Mouse (Mus musculus) layer of hippocampus, adult 9-10 months (tissue): ENCODE results near the gene Tbc1d23.
"Not testable (repeated sequence)": the region's sequence is repeated elsewhere in the genome, so short reads cannot be mapped to it uniquely, and the experiment has no call there.

ENCODE experiments used
- DNase-seq: peaks from one replicate; pipeline ENCODE4 v3.0.0; 2022; ENCODE audit warnings: low spot score

The Tbc1d23 gene

DNA sequence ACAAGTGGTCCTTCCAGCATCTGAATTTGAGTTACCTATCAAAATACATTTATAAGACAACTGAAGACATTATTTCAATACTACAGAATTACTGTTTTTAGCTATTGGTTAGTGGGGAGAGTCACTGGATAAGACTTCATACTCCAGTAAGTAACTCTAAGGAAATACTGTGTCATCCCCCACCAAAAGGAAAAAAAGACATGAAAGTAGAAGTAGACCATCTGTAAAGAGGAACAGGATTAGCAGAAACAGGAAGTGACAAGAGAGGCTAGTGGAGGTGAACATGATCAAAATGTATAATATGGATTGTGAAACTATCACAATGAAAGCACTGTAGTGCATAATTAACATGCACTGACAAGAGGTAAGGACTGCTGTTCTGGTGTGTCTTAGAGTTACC lies 15.3 kb downstream of the Tbc1d23 start:
- no peak for DNase-seq

- no peak for DNase-seq
Measured at GRCm38 (mm10) chr16:57211037-57211436, 20.3 kb downstream of the Tbc1d23 start.

DNA sequence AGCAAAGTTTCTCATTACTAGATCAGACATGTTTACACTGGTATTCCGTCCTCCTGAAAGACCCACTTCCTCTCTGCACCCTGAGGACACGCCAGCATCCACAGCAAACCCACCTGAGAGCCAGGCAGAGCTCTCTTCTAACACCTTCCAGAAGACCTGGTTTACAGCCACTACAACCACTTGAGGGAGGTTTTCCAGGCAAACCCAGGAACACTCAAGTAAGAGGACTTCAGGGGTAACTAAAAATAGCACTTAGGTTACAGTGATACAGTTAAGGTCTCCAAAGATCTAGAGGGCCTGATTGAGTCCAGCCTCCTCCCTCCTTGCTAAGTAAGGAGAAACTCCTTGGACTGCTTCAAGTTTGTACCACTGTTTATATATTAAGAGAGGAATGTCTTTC lies 23.0 kb downstream of the Tbc1d23 start:
- DNase-seq = no peak

DNA sequence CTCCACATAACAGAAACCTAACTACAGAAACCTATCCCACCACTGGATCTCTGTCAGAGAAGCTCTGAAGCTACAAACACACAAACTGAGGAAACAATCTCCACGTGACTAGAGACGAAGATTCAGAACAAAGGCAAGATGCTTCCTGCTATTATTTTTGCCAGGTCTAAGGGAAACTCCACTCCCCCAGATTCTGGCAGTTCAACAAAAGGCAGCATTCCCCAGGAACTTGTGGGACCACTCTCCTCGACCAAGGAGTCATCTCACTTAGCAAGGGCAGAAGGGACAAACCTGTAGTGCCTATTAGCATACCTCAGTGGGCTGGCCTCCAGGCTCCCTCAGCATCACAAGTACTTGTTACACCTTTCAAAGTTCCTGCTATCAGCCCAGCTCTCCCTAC lies 34.0 kb downstream of the Tbc1d23 start:
- DNase-seq = no peak

DNA sequence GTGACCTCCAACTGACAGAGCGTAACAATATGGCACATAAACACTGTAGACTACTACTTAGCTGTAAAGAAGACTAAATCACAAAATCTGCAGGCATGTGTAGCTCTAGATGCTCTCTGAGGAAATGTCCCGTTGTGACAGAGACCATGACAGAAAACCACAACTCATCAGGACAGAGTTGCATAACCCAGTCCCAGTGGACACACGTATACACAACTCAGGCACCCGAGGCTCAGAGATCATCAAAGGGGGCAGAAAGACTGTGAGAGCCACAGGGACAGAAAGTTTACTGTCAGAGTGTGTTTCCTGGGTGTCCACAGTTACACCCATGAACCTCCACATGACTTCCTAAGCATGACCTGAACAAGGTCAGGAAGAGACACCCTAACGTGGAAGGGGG lies 34.7 kb downstream of the Tbc1d23 start:
- no peak for DNase-seq

- DNase-seq = no peak
Measured at GRCm38 (mm10) chr16:57191214-57191613, 40.1 kb downstream of the Tbc1d23 start.

DNA sequence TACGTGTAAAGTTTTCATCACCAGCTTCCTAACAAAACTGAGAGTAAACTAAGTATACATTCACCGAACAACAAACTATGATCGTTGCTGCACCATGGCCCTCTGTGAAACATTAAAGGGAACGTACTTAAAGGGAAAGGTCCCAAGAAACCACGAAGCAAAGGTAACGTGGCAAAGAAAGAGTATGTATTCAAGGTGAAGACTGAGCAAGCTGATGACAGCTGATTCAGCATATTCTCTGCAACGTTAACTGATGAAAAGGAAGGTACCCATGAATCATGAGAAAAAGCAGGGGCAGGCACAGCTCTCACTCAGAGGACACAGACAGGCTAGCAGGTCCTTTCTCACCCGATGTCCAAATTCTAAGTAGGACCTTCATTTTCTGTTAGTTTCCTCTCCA lies 40.9 kb downstream of the Tbc1d23 start:
- DNase-seq = no peak

- no peak for DNase-seq
Measured at GRCm38 (mm10) chr16:57189493-57189892, 41.8 kb downstream of the Tbc1d23 start.

- DNase-seq = no peak
Measured at GRCm38 (mm10) chr16:57186618-57187017, 44.7 kb downstream of the Tbc1d23 start.

- DNase-seq = no peak
Measured at GRCm38 (mm10) chr16:57182037-57182436, 49.3 kb downstream of the Tbc1d23 start.

DNA sequence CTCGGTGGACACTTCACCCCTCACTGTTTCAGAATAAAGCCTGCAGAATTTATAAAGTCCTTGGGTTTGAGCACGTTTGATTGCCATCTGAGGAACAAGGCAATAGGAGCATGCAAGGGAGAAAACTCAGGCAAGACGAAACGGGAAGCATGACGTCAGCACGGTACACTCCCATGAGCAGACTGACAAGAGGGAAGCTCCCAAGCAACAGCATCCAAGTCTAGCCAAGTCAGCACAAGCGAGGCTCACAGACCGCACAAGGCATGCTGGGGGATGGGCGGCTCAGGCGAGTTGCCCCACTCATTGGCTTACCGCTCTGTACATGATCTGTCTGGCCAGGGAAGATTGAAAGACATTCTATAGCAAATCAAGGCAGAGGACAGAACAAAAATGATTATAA lies 50.1 kb downstream of the Tbc1d23 start:
- DNase-seq = no peak

DNA sequence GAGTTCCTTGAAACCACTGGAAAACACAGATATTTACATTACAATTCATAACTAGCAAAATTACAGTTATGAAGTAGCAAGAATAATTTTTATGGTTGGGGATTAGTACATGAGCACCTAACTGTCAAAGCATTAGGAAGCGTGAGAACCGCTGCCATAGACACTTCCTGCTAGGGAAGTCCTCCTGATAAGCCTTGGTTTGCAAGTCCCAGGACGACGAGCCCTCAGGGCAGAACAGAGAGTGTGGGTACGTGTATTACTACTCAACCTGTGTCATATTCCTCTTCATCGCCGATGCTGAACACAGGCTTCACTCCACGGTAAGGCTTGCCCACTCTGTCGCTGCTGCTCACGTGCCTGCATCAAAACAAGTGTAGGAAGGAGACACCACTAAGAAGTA lies 53.6 kb downstream of the Tbc1d23 start:
- DNase-seq = no peak

DNA sequence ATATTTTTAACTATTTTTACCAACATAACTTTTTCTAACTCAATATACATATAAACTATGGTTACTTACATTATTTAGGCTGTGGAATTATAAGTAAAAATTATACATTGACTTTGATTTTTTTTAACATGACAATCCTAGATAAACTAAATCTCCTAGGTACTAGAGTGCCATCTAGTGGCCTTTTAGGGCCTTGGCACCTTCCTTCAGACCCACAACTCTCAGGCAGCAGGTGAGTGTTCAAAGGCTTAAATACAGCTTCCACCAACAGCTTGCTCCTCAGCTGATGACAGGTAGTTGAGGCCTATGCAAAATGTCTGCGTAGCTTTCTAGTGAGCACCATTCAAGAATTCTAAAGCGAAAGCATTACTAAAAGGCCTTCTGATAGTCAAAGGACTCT lies 54.0 kb downstream of the Tbc1d23 start:
- DNase-seq = no peak

DNA sequence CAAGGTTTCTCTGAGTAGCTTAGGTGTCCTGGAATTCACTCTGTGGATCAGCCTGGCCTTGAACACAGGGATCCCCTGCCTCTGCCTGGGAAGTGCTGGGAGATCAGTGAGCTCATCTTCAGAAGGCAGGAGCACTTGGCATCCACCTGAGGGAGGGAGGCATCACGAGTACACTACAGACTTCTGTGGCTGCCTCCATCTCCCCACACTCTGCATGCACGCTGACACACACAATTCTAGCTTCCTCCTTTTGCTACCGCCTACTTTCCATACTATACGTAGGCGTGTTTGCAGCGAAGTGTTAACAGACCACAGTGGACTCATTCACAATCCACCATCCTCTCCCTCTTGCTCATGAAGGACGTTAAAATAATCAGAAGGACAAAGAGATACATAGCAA lies 55.0 kb downstream of the Tbc1d23 start:
- no peak for DNase-seq

GRCm38 (mm10) chr16:57175751-57176150 lies 55.6 kb downstream of the Tbc1d23 start:
- DNase-seq = no peak

- not testable (repeated sequence) for DNase-seq
Measured at GRCm38 (mm10) chr16:57174480-57174879, 56.8 kb downstream of the Tbc1d23 start.

GRCm38 (mm10) chr16:57171570-57171969 lies 59.7 kb downstream of the Tbc1d23 start:
- no peak for DNase-seq

GRCm38 (mm10) chr16:57171161-57171560 lies 60.1 kb downstream of the Tbc1d23 start:
- DNase-seq = no peak

DNA sequence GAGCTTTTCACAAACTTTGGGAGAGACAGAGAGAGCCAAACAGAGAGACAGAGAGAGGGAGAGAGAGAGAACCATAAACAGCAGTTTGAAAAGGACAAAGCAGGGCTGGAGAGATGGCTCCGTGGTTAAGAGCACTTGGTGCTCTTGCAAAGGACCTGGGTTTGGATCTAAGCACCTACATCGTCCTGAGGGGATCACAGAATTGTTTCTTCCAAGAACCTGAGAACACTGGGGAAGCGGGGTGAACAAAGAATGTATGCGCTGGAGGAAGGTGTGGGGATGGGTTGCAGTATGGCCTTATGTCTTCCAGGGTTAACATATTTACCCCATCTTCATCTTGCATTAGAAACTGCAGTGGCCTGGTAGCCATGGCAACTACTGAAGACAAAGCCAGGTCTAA lies 63.1 kb downstream of the Tbc1d23 start:
- no peak for DNase-seq

GRCm38 (mm10) chr16:57167514-57167912 lies 63.8 kb downstream of the Tbc1d23 start:
- DNase-seq = no peak

GRCm38 (mm10) chr16:57166611-57167513 lies 64.4 kb downstream of the Tbc1d23 start, which contains the start of gene Nit2:
Nit2 (minus strand) TSS chr16:57167341.
- peak; percentile 75 for DNase-seq

- DNase-seq = no peak
Measured at GRCm38 (mm10) chr16:57166086-57166485, 65.2 kb downstream of the Tbc1d23 start.

GRCm38 (mm10) chr16:57165157-57165556 lies 66.1 kb downstream of the Tbc1d23 start:
- DNase-seq = no peak

DNA sequence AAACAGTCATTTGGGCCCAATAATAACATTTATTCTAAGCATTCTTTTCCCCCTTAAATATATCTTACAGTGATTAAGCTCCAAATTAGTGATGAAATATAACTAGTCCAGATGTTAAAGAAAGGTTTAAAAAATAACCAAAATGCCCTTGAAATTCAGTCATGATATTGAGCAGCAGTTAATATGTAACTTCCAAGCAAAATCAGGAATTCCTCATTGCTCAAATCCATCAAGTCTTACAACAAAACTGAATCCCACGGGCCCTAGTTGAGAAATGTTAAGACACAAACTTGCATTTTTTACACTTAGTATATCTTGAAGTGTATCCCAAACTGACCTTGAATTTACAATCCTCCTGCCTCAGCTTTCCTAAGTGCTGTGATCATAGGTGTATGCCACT lies 67.6 kb downstream of the Tbc1d23 start:
- DNase-seq = no peak
